Mouse (Mus musculus): ENCODE data around the gene Ddr1.

Gene Ddr1

GRCm38 (mm10) chr17:35721676-35722075 lies 17.3 kb upstream of the Ddr1 start:
- DNase-seq (ENCODE audit: low spot score in 2 of 2) = no peak

- peak; percentile 27 to 47 for DNase-seq (ENCODE audit: low spot score in 2 of 2)
Measured at GRCm38 (mm10) chr17:35720340-35720727, 15.9 kb upstream of the Ddr1 start.

- DNase-seq (ENCODE audit: low spot score in 2 of 2) = no peak
Measured at GRCm38 (mm10) chr17:35719616-35720339, 15.4 kb upstream of the Ddr1 start.

GRCm38 (mm10) chr17:35717080-35717479 lies 12.7 kb upstream of the Ddr1 start:
- DNase-seq (ENCODE audit: low spot score in 2 of 2) = no peak

GRCm38 (mm10) chr17:35716114-35716513 lies 11.7 kb upstream of the Ddr1 start:
- DNase-seq (ENCODE audit: low spot score in 2 of 2) = no peak

- no peak for DNase-seq (ENCODE audit: low spot score in 2 of 2)
Measured at GRCm38 (mm10) chr17:35710705-35711347, 6.4 kb upstream of the Ddr1 start.

- DNase-seq (ENCODE audit: low spot score in 2 of 2) = no peak
Measured at GRCm38 (mm10) chr17:35708611-35709010, 4.2 kb upstream of the Ddr1 start.

GRCm38 (mm10) chr17:35707929-35708328 lies 3.5 kb upstream of the Ddr1 start:
- no peak for DNase-seq (ENCODE audit: low spot score in 2 of 2)

- DNase-seq (ENCODE audit: low spot score in 2 of 2) = no peak
Measured at GRCm38 (mm10) chr17:35705836-35706235, 1.4 kb upstream of the Ddr1 start.

- DNase-seq (ENCODE audit: low spot score in 2 of 2) = no peak
Measured at GRCm38 (mm10) chr17:35703751-35704271, 610 bp downstream of the Ddr1 start.

- DNase-seq (ENCODE audit: low spot score in 2 of 2) = no peak
Measured at GRCm38 (mm10) chr17:35703065-35703464, 1.4 kb downstream of the Ddr1 start.

- DNase-seq (ENCODE audit: low spot score in 2 of 2) = no peak
Measured at GRCm38 (mm10) chr17:35702605-35703004, 1.8 kb downstream of the Ddr1 start.

- DNase-seq (ENCODE audit: low spot score in 2 of 2) = no peak
Measured at GRCm38 (mm10) chr17:35701978-35702461, 2.4 kb downstream of the Ddr1 start.

- DNase-seq (ENCODE audit: low spot score in 2 of 2) = no peak
Measured at GRCm38 (mm10) chr17:35701203-35701977, 3.0 kb downstream of the Ddr1 start.

- DNase-seq (ENCODE audit: low spot score in 2 of 2) = peak; percentile 75 to 83
Measured at GRCm38 (mm10) chr17:35700371-35700961, 4.0 kb downstream of the Ddr1 start.

- DNase-seq (ENCODE audit: low spot score in 2 of 2) = peak in 1 of 2 experiments; percentile 62
Measured at GRCm38 (mm10) chr17:35699919-35700318, 4.5 kb downstream of the Ddr1 start.

- no peak for DNase-seq (ENCODE audit: low spot score in 2 of 2)
Measured at GRCm38 (mm10) chr17:35698501-35698883, 5.9 kb downstream of the Ddr1 start.

- no peak for DNase-seq (ENCODE audit: low spot score in 2 of 2)
Measured at GRCm38 (mm10) chr17:35697759-35698500, 6.5 kb downstream of the Ddr1 start.

GRCm38 (mm10) chr17:35697429-35697758 lies 7.0 kb downstream of the Ddr1 start:
- DNase-seq (ENCODE audit: low spot score in 2 of 2) = no peak

- no peak for DNase-seq (ENCODE audit: low spot score in 2 of 2)
Measured at GRCm38 (mm10) chr17:35696691-35697090, 7.7 kb downstream of the Ddr1 start.

GRCm38 (mm10) chr17:35695289-35695688 lies 9.1 kb downstream of the Ddr1 start:
- no peak for DNase-seq (ENCODE audit: low spot score in 2 of 2)
